Mouse (Mus musculus) liver, embryonic 11.5 days (tissue): ENCODE results near the gene Hnrnpul1. TPM values are rescaled to one million over a fixed set of nuclear protein-coding genes. Genes with fewer than 3 reads are reported as not detected.

Source experiments
- ATAC-seq: fragments of 200-750 bp; cut with Nextera tagmentation; replicated peaks from 2 replicates; pipeline ENCODE4 v1.8.0; 2017; ENCODE audit warnings: moderate number of reproducible peaks, mild to moderate bottlenecking, moderate TSS enrichment, moderate library complexity; ENCODE audit not compliant: low FRiP score
- DNase-seq: peaks from one replicate; pipeline ENCODE4 v3.0.0-alpha.2; 2017; ENCODE audit warnings: low spot score
- H3K27ac ChIP-seq: fragments of 300-500 bp; sonication (generic); 2 replicates; pipeline ENCODE4 v1.5.1; 2014; ENCODE audit warnings: mild to moderate bottlenecking, low read depth, low read length, control low read depth
- H3K27me3 ChIP-seq: fragments of 300-500 bp; sonication (generic); replicated peaks from 2 replicates; pipeline ENCODE4 v1.6.1; 2014; ENCODE audit warnings: low read length, mixed read lengths; ENCODE audit not compliant: control insufficient read depth, insufficient read depth
- H3K36me3 ChIP-seq: fragments of 300-500 bp; sonication (generic); 2 replicates; pipeline ENCODE4 v1.6.1; 2014; ENCODE audit warnings: mild to moderate bottlenecking, low read length, moderate library complexity, mixed read lengths; ENCODE audit not compliant: control insufficient read depth, insufficient read depth
- H3K4me1 ChIP-seq: fragments of 300-500 bp; sonication (generic); replicated peaks from 2 replicates; pipeline ENCODE4 v1.6.1; 2014; ENCODE audit warnings: low read length, mixed read lengths; ENCODE audit not compliant: control insufficient read depth, insufficient read depth
- H3K4me2 ChIP-seq: fragments of 300-500 bp; sonication (generic); 2 replicates; pipeline ENCODE4 v1.6.1; 2014; ENCODE audit warnings: mild to moderate bottlenecking, control low read depth, moderate library complexity
- H3K4me3 ChIP-seq: fragments of 300-500 bp; sonication (generic); 2 replicates; pipeline ENCODE4 v1.5.1; 2014; ENCODE audit warnings: low read depth, low read length, control low read depth
- H3K9ac ChIP-seq: fragments of 300-500 bp; sonication (generic); 2 replicates; pipeline ENCODE4 v1.6.1; 2014; ENCODE audit warnings: low read depth, low read length, control low read depth
- H3K9me3 ChIP-seq: fragments of 300-500 bp; sonication (generic); 2 replicates; pipeline ENCODE4 v1.6.1; 2016; ENCODE audit warnings: low read length, inconsistent platforms, mixed read lengths; ENCODE audit not compliant: control insufficient read depth
- WGBS: fragments of 180-500 bp; shearing (Covaris S2); extraction: QIAGEN DNeasy Blood & Tissue Kit; methylation state at CpG from one replicate; pipeline ENCODE4 v1.1.7; 2014; 5-methylcytosine and 5-hydroxymethylcytosine counted together
- polyA plus RNA-seq: library from polyadenylated mRNA; unstranded; fragments of >200 nt; fragmentation: Nextera tagmentation; extraction: Ambion mirVana; gene quantifications from 2 replicates; pipeline ENCODE4 v1.2.1, GENCODE M21; 2014

Hnrnpul1 gene
- polyA plus RNA-seq, 1 experiment from 2014 or later: 67.2 TPM

GRCm38 (mm10) chr7:25783746-25784145, 29.2 kb upstream of the Hnrnpul1 start:
- H3K9ac ChIP-seq: no peak overlapping the region
- H3K4me2 ChIP-seq: no peak overlapping the region
- H3K4me1 ChIP-seq: peaks cover 40% of the 10 kb centered on the region
- DNase-seq (no peak), ATAC-seq (no peak)
- WGBS: 51% methylated on average over 8 of the region's 8 CpGs
- H3K9me3 ChIP-seq: no peaks in the 10 kb centered on the region
- H3K27me3 ChIP-seq: peaks cover 4% of the 10 kb centered on the region
- H3K36me3 ChIP-seq: no peaks in the 10 kb centered on the region
- H3K4me3 ChIP-seq: no peak overlapping the region
- no peak overlapping the region for H3K27ac ChIP-seq

DNA sequence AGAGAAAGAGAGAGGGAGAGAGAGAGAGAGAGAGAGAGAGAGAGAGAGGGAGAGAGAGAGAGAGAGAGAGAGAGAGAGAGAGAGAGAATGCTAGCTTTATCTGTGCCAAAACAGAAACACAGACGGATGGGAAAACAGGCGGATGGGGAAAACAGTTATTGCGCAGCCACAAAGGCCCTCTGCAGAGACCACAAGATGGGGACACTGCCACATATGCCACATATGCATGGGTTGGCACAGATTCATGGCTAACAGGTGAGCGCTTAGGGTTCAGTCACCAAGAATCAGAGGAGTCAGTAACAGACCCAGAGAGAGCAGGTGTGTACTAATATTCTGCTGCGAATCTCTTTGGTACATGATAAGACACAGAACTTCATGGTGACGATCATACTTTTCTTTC, 28.2 kb upstream of the Hnrnpul1 start:
- Histone ChIP-seq H3K36me3 (no peaks in the 10 kb centered on the region), H3K4me3 (no peak overlapping the region), H3K4me2 (peak overlapping the region; percentile 14; the same call in 1 of the 2 replicates), H3K27ac (no peak overlapping the region; the same call in 1 of the 2 replicates), H3K9ac (no peak overlapping the region), H3K9me3 (no peaks in the 10 kb centered on the region), H3K27me3 (peaks cover 4% of the 10 kb centered on the region), H3K4me1 (peaks cover 35% of the 10 kb centered on the region)
- DNase-seq (no peak), ATAC-seq (no peak)
- WGBS: 60% methylated on average over 6 of the region's 6 CpGs

DNA sequence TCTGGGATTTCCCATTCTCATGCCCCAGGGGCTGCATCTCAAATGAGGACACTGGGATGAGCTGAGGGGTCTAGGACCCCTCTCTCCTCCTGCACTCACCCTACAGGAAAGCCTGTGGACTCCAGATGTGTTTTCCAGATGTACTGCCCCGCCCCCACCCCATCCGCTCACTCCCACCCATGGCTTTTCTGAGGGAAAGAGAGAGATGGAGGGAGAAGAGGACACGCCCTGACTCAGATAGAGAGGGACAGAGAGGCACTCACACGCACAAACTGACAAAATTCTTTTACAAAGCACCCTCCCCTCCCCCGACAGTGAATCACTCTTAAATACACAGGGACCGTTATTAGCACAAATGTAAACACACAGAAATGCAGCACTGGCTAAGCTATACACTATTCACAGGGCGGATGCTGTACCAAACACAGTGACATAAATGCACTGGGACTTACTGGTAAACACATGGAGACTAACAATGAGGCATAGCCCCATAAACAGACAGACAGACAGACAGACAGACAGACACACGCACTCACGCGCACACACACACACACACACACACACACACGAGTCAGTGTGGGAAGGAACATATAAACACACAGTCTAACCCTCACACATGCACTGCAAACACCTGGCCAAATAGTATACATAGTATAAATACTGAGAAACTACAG, 27.5 kb upstream of the Hnrnpul1 start:
- Histone ChIP-seq H3K9me3 (no peaks in the 10 kb centered on the region), H3K36me3 (no peaks in the 10 kb centered on the region), H3K9ac (peak overlapping the region; percentile 15), H3K4me3 (peak overlapping the region; percentile 25), H3K27me3 (peaks cover under 1% of the 10 kb centered on the region), H3K4me2 (peak overlapping the region; percentile 67), H3K4me1 (peaks cover 32% of the 10 kb centered on the region), H3K27ac (peak overlapping the region; percentile 30)
- WGBS: 36% methylated on average over 11 of the region's 11 CpGs
- ATAC-seq (peak; percentile 48), DNase-seq (no peak)

GRCm38 (mm10) chr7:25781321-25781936, 26.9 kb upstream of the Hnrnpul1 start:
- ATAC-seq (peak; percentile 15; the same call in 1 of the 2 replicates), DNase-seq (peak; percentile 52)
- peaks cover 29% of the 10 kb centered on the region for H3K4me1 ChIP-seq
- no peaks in the 10 kb centered on the region; the same call in 1 of the 2 replicates for H3K36me3 ChIP-seq
- peak overlapping the region; percentile 25 for H3K4me3 ChIP-seq
- peak overlapping the region; percentile 67 for H3K4me2 ChIP-seq
- H3K27ac ChIP-seq: peak overlapping the region; percentile 30
- peak overlapping the region; percentile 15 for H3K9ac ChIP-seq
- no peaks in the 10 kb centered on the region for H3K9me3 ChIP-seq
- WGBS: 9% methylated on average over 29 of the region's 33 CpGs
- H3K27me3 ChIP-seq: no peaks in the 10 kb centered on the region

DNA sequence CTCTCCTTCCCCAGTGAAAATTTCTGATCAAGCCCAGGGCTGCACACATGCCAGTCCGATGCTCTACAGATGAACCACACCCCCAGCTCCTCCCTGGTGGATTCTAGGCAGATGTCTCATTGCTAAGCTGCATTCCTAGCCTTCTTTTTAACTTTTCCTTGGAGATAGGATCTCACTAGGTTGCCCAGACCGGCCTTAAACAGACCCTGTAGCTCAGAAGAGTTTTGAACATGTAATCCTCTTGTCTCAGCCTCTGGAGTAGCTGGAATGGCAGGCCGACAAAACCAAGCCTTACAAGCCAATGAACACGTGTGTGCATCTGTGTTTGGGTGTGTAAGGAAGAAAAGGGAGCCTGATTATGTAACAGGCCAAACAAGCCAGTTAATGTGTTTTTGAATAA, 26.2 kb upstream of the Hnrnpul1 start:
- WGBS: 50% methylated on average over 4 of the region's 4 CpGs
- no peak overlapping the region for H3K27ac ChIP-seq
- no peak overlapping the region for H3K9ac ChIP-seq
- H3K36me3 ChIP-seq: no peaks in the 10 kb centered on the region; the same call in 1 of the 2 replicates
- no peak overlapping the region for H3K4me3 ChIP-seq
- DNase-seq: no peak
- no peaks in the 10 kb centered on the region for H3K27me3 ChIP-seq
- 0 out of 2 replicates have a peak, but pooled peaks have one; percentile 25 for ATAC-seq
- no peaks in the 10 kb centered on the region for H3K9me3 ChIP-seq
- H3K4me1 ChIP-seq: peaks cover 29% of the 10 kb centered on the region
- H3K4me2 ChIP-seq: no peak overlapping the region

DNA sequence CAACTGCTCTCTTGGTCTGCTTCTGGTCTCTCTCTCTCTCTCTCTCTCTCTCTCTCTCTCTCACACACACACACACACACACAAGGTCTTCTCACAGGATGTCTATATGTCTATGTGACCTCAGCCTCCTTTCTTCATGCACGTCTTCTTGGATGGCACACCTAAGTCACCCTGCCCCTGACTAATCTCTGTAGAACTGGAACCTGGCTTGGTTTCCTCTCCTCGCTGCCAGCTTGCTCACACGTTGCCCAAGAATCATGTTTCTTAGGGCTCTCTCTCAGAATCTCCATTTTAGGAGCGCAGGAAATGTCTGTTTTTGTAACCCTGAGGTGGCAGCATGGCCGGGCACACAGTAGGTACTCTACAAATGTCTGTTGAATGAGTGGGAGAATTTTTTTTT, 25.5 kb upstream of the Hnrnpul1 start:
- no peaks in the 10 kb centered on the region for H3K9me3 ChIP-seq
- DNase-seq (no peak), ATAC-seq (no peak)
- no peak overlapping the region for H3K27ac ChIP-seq
- H3K36me3 ChIP-seq: no peaks in the 10 kb centered on the region; the same call in 1 of the 2 replicates
- H3K27me3 ChIP-seq: no peaks in the 10 kb centered on the region
- 84% methylated on average over 5 of the region's 5 CpGs for WGBS
- no peak overlapping the region for H3K9ac ChIP-seq
- no peak overlapping the region for H3K4me2 ChIP-seq
- no peak overlapping the region for H3K4me3 ChIP-seq
- H3K4me1 ChIP-seq: peaks cover 29% of the 10 kb centered on the region

DNA sequence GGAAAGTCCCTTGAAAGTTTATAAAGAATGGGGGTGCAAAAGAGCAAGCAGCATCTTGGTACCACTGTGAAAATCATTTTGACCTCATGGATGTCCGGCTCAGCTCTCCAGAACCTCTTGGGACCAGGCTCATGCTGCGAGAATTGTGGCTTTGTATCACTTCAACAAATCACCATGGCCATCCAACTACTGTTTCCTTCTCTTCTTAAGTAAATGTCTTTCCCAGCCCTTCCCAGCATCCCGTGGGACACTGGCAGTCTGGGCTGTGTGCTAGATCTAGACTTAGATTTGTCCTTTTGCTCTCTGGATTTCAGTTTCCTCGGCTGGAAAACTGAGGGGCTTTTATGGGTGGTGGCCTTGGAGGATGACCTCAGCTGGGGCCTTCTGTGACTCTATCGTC, 13.7 kb upstream of the Hnrnpul1 start:
- no peak overlapping the region for H3K4me3 ChIP-seq
- 81% methylated on average over 5 of the region's 5 CpGs for WGBS
- H3K36me3 ChIP-seq: peaks cover 9% of the 10 kb centered on the region; the same call in 1 of the 2 replicates
- H3K4me1 ChIP-seq: no peaks in the 10 kb centered on the region; the same call in 1 of the 2 replicates
- ATAC-seq (no peak), DNase-seq (no peak)
- no peak overlapping the region for H3K27ac ChIP-seq
- no peaks in the 10 kb centered on the region for H3K9me3 ChIP-seq
- H3K9ac ChIP-seq: no peak overlapping the region
- no peaks in the 10 kb centered on the region for H3K27me3 ChIP-seq
- no peak overlapping the region for H3K4me2 ChIP-seq

DNA sequence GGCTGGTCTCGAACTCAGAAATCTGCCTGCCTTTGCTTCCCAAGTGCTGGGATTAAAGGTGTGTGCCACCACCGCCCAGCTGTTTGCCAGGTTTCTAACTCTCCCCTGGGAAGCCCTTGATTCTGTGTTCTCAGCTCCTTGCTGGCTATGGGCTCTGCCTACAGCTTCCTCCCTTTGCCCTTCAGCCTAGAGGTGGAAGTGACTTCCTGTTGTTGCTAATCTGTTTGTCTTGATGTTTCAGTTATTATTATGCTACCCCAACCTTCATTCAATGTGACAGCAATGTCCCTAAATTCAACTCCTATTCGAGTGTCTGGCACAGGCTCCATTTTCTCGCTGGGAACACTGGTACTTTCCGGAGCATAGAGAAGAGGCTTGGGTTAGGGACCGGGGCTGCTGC, 11.6 kb upstream of the Hnrnpul1 start:
- no peaks in the 10 kb centered on the region for H3K27me3 ChIP-seq
- DNase-seq (no peak), ATAC-seq (no peak)
- WGBS: 75% methylated on average over 6 of the region's 6 CpGs
- H3K9ac ChIP-seq: no peak overlapping the region
- no peak overlapping the region for H3K4me2 ChIP-seq
- H3K36me3 ChIP-seq: peaks cover 9% of the 10 kb centered on the region; the same call in 1 of the 2 replicates
- no peaks in the 10 kb centered on the region for H3K9me3 ChIP-seq
- no peak overlapping the region for H3K4me3 ChIP-seq
- no peaks in the 10 kb centered on the region; the same call in 1 of the 2 replicates for H3K4me1 ChIP-seq
- H3K27ac ChIP-seq: no peak overlapping the region
